Mouse (Mus musculus): ENCODE measurements around the gene Dlg2.

Dlg2 gene

GRCm38 (mm10) chr7:92322342-92323069, 1846.0 kb downstream of the Dlg2 start:
- no peaks in the 10 kb centered on the region for H3K27me3 ChIP-seq (ENCODE audit: control insufficient read depth, insufficient read depth, low read length, poor library complexity, severe bottlenecking)
- no peak for DNase-seq (ENCODE audit: low read depth, low spot score)
- no peaks in the 10 kb centered on the region for H3K36me3 ChIP-seq (ENCODE audit: control insufficient read depth, insufficient read depth, low read length, poor library complexity, severe bottlenecking)

- no peak for DNase-seq (ENCODE audit: low read depth, low spot score)
- Histone ChIP-seq H3K27me3 (ENCODE audit: control insufficient read depth, insufficient read depth, low read length, poor library complexity, severe bottlenecking) (no peaks in the 10 kb centered on the region), H3K36me3 (ENCODE audit: control insufficient read depth, insufficient read depth, low read length, poor library complexity, severe bottlenecking) (no peaks in the 10 kb centered on the region)
Observed at GRCm38 (mm10) chr7:92323710-92324109, 1847.2 kb downstream of the Dlg2 start.

GRCm38 (mm10) chr7:92327343-92327896, 1850.9 kb downstream of the Dlg2 start:
- Histone ChIP-seq H3K36me3 (ENCODE audit: control insufficient read depth, insufficient read depth, low read length, poor library complexity, severe bottlenecking) (no peaks in the 10 kb centered on the region), H3K27me3 (ENCODE audit: control insufficient read depth, insufficient read depth, low read length, poor library complexity, severe bottlenecking) (no peaks in the 10 kb centered on the region)
- no peak for DNase-seq (ENCODE audit: low read depth, low spot score)

- H3K36me3 ChIP-seq (ENCODE audit: control insufficient read depth, insufficient read depth, low read length, poor library complexity, severe bottlenecking): no peaks in the 10 kb centered on the region
Observed at GRCm38 (mm10) chr7:92333220-92333898, 1856.9 kb downstream of the Dlg2 start.

GRCm38 (mm10) chr7:92356542-92356941, 1880.1 kb downstream of the Dlg2 start:
- no peaks in the 10 kb centered on the region for H3K27me3 ChIP-seq (ENCODE audit: control insufficient read depth, insufficient read depth, low read length, poor library complexity, severe bottlenecking)
- H3K36me3 ChIP-seq (ENCODE audit: control insufficient read depth, insufficient read depth, low read length, poor library complexity, severe bottlenecking): no peaks in the 10 kb centered on the region
- DNase-seq (ENCODE audit: low read depth, low spot score): no peak

More at GRCm38 (mm10) chr7:92333220-92333898, 1856.9 kb downstream of the Dlg2 start:
- DNase-seq (ENCODE audit: low read depth, low spot score): no peak
- no peaks in the 10 kb centered on the region for H3K27me3 ChIP-seq (ENCODE audit: control insufficient read depth, insufficient read depth, low read length, poor library complexity, severe bottlenecking)

- H3K27me3 ChIP-seq (ENCODE audit: control insufficient read depth, insufficient read depth, low read length, poor library complexity, severe bottlenecking): no peaks in the 10 kb centered on the region
- H3K36me3 ChIP-seq (ENCODE audit: control insufficient read depth, insufficient read depth, low read length, poor library complexity, severe bottlenecking): no peaks in the 10 kb centered on the region
- DNase-seq (ENCODE audit: low read depth, low spot score): no peak
Observed at GRCm38 (mm10) chr7:92363386-92363785, 1886.9 kb downstream of the Dlg2 start.

GRCm38 (mm10) chr7:92363800-92364199, 1887.3 kb downstream of the Dlg2 start:
- no peaks in the 10 kb centered on the region for H3K36me3 ChIP-seq (ENCODE audit: control insufficient read depth, insufficient read depth, low read length, poor library complexity, severe bottlenecking)
- no peaks in the 10 kb centered on the region for H3K27me3 ChIP-seq (ENCODE audit: control insufficient read depth, insufficient read depth, low read length, poor library complexity, severe bottlenecking)
- DNase-seq (ENCODE audit: low read depth, low spot score): no peak

GRCm38 (mm10) chr7:92367111-92367510, 1890.6 kb downstream of the Dlg2 start:
- Histone ChIP-seq H3K27me3 (ENCODE audit: control insufficient read depth, insufficient read depth, low read length, poor library complexity, severe bottlenecking) (no peaks in the 10 kb centered on the region), H3K36me3 (ENCODE audit: control insufficient read depth, insufficient read depth, low read length, poor library complexity, severe bottlenecking) (no peaks in the 10 kb centered on the region)
- DNase-seq (ENCODE audit: low read depth, low spot score): no peak

GRCm38 (mm10) chr7:92370521-92370920, 1894.0 kb downstream of the Dlg2 start:
- no peaks in the 10 kb centered on the region for H3K36me3 ChIP-seq (ENCODE audit: control insufficient read depth, insufficient read depth, low read length, poor library complexity, severe bottlenecking)
- no peaks in the 10 kb centered on the region for H3K27me3 ChIP-seq (ENCODE audit: control insufficient read depth, insufficient read depth, low read length, poor library complexity, severe bottlenecking)
- DNase-seq (ENCODE audit: low read depth, low spot score): no peak

- H3K36me3 ChIP-seq (ENCODE audit: control insufficient read depth, insufficient read depth, low read length, poor library complexity, severe bottlenecking): no peaks in the 10 kb centered on the region
- DNase-seq (ENCODE audit: low read depth, low spot score): no peak
- no peaks in the 10 kb centered on the region for H3K27me3 ChIP-seq (ENCODE audit: control insufficient read depth, insufficient read depth, low read length, poor library complexity, severe bottlenecking)
Observed at GRCm38 (mm10) chr7:92371638-92372037, 1895.2 kb downstream of the Dlg2 start.

- no peaks in the 10 kb centered on the region for H3K27me3 ChIP-seq (ENCODE audit: control insufficient read depth, insufficient read depth, low read length, poor library complexity, severe bottlenecking)
- H3K36me3 ChIP-seq (ENCODE audit: control insufficient read depth, insufficient read depth, low read length, poor library complexity, severe bottlenecking): no peaks in the 10 kb centered on the region
- no peak for DNase-seq (ENCODE audit: low read depth, low spot score)
Observed at GRCm38 (mm10) chr7:92373863-92374357, 1897.4 kb downstream of the Dlg2 start.

GRCm38 (mm10) chr7:92383913-92384484, 1907.5 kb downstream of the Dlg2 start:
- no peak for DNase-seq (ENCODE audit: low read depth, low spot score)
- H3K36me3 ChIP-seq (ENCODE audit: control insufficient read depth, insufficient read depth, low read length, poor library complexity, severe bottlenecking): no peaks in the 10 kb centered on the region
- H3K27me3 ChIP-seq (ENCODE audit: control insufficient read depth, insufficient read depth, low read length, poor library complexity, severe bottlenecking): no peaks in the 10 kb centered on the region

GRCm38 (mm10) chr7:92392052-92392640, 1915.7 kb downstream of the Dlg2 start:
- DNase-seq (ENCODE audit: low read depth, low spot score): no peak
- Histone ChIP-seq H3K36me3 (ENCODE audit: control insufficient read depth, insufficient read depth, low read length, poor library complexity, severe bottlenecking) (no peaks in the 10 kb centered on the region), H3K27me3 (ENCODE audit: control insufficient read depth, insufficient read depth, low read length, poor library complexity, severe bottlenecking) (no peaks in the 10 kb centered on the region)

GRCm38 (mm10) chr7:92396783-92397182, 1920.3 kb downstream of the Dlg2 start:
- Histone ChIP-seq H3K27me3 (ENCODE audit: control insufficient read depth, insufficient read depth, low read length, poor library complexity, severe bottlenecking) (no peaks in the 10 kb centered on the region), H3K36me3 (ENCODE audit: control insufficient read depth, insufficient read depth, low read length, poor library complexity, severe bottlenecking) (no peaks in the 10 kb centered on the region)
- DNase-seq (ENCODE audit: low read depth, low spot score): no peak
